Mouse (Mus musculus): ENCODE data around the gene Treml1.

Gene Treml1

GRCm38 (mm10) chr17:48408526-48409291 is 49.0 kb downstream of the Treml1 start:
- peak; percentile 85 for DNase-seq (ENCODE audit: extremely low read depth, insufficient read length, low spot score)

GRCm38 (mm10) chr17:48409380-48410298 is 49.9 kb downstream of the Treml1 start, which contains the start of the genes Nfya and Oard1:
TSS of gene Nfya (minus strand) at chr17:48409906.
TSS of gene Oard1 (plus strand) at chr17:48410014.
- DNase-seq (ENCODE audit: extremely low read depth, insufficient read length, low spot score), result peak; percentile 100

GRCm38 (mm10) chr17:48410299-48410785 is 50.6 kb downstream of the Treml1 start:
- no peak for DNase-seq (ENCODE audit: extremely low read depth, insufficient read length, low spot score)

- no peak for DNase-seq (ENCODE audit: extremely low read depth, insufficient read length, low spot score)
Measured at GRCm38 (mm10) chr17:48411241-48411640, 51.5 kb downstream of the Treml1 start.

GRCm38 (mm10) chr17:48416011-48416410 is 56.3 kb downstream of the Treml1 start:
- no peak for DNase-seq (ENCODE audit: extremely low read depth, insufficient read length, low spot score)

Measured in 3134 (cell line).